Mouse (Mus musculus) intestine, embryonic 14.5 days (tissue): ENCODE data around the gene Cep63. TPM values are rescaled to one million over a fixed set of nuclear protein-coding genes. Genes with fewer than 3 reads are reported as not detected.

Experiments used
- polyA plus RNA-seq: library from polyadenylated mRNA; unstranded; fragments of >200 nt; fragmentation: Nextera tagmentation; extraction: Ambion mirVana; gene quantifications from 2 replicates; pipeline ENCODE4 v1.2.1, GENCODE M21; 2014

The Cep63 gene
- polyA plus RNA-seq, 1 experiment from 2014 or later: 46.2 TPM

Other genes starting within 250 kb of the Cep63 start
- 0.57 and 0.75 TPM in 2 replicates for gene Ky, start 120.8 kb downstream of the Cep63 start, polyA plus RNA-seq
- 212 and 216 TPM in 2 replicates for gene Anapc13, start 238 bp downstream of the Cep63 start, polyA plus RNA-seq
- 29.3 and 33.6 TPM in 2 replicates for gene Amotl2, start 90.1 kb upstream of the Cep63 start, polyA plus RNA-seq
- gene Ryk, start 208.4 kb upstream of the Cep63 start, polyA plus RNA-seq: 24.4 and 24.9 TPM in 2 replicates